Mouse (Mus musculus) kidney, postnatal 36 days (tissue): ENCODE data around the gene Gm21887.
"Not testable (repeated sequence)": the region's sequence is repeated elsewhere in the genome, so short reads cannot be mapped to it uniquely, and the experiment has no call there.

Source experiments
- DNase-seq, 2 experiments: peaks; one replicate each; pipeline ENCODE4 v3.0.0; 2021 to 2022; ENCODE audit warnings: mixed read lengths in 2 of 2

Gene Gm21887

GRCm38 (mm10) chrX:169984331-169984730 is 25.1 kb upstream of the Gm21887 start:
- not testable (repeated sequence) for DNase-seq

DNA sequence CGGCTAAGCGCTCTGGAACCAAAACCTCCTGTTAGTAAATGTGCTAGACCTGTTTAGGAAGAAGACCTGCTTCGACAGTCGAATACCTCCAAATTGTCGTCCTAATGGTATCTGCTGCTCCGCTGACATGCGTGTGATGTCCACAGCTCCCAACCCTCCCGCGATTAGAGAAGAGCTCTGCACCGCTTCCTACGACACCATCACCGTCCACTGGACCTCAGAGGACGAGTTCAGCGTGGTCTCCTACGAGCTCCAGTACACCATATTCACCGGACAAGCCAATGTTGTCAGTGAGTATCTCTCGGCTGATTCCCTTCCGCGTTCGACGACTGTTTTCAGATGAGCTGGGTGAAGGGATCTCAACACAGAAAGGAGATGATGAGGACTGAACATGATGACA is 24.6 kb upstream of the Gm21887 start:
- not testable (repeated sequence) for DNase-seq

DNA sequence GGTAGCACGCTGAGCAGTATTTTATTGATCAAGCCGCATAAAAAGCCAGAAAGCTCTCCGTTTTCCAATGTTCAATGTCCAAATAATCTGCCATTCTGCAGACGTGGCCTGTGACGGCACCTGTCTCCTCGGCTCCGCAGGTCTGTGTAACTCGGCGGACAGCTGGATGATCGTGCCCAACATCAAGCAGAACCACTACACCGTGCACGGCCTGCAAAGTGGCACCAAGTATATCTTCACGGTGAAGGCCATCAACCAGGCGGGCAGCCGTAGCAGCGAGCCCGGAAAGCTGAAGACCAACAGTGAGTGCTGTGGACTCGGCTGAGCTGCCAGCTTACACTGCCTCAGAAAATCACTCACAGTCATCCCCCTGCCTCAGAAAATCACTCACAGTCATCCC is 23.7 kb upstream of the Gm21887 start:
- DNase-seq: not testable (repeated sequence)

GRCm38 (mm10) chrX:169986519-169987367 is 22.7 kb upstream of the Gm21887 start:
- DNase-seq: peak; percentile 80 to 86

- DNase-seq: not testable (repeated sequence)
These were observed 22.1 kb upstream of the Gm21887 start for GRCm38 (mm10) chrX:169987368-169987837.

DNA sequence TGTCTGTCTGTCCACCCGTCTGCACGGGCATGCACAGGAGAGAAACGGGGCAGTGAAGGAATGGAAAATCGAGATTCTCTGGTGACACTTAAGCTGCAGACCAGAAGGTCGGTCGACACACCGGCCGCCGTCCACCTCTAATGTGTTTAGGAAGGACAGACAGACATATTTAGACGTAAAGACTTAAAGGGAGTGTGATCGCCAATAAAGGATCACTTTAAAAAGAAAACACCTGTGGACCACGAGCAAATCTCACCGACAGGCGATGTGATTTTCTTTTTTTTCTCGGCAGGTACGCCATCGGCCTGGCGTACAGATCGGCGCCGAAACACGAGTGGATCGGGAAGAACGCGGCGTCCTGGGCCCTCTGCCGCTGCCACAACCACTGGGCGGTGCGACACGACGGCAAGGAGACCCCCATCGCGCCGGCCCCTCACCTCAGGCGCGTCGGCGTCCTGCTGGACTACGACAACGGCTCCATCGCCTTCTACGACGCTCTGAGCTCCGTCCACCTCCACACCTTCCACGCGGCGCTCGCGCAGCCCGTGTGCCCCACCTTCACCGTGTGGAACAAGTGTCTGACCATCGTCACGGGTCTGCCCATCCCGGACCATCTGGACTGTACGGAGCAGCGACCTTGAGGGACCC is 20.8 kb upstream of the Gm21887 start:
- DNase-seq: peak in 1 of 2 experiments; percentile 9

DNA sequence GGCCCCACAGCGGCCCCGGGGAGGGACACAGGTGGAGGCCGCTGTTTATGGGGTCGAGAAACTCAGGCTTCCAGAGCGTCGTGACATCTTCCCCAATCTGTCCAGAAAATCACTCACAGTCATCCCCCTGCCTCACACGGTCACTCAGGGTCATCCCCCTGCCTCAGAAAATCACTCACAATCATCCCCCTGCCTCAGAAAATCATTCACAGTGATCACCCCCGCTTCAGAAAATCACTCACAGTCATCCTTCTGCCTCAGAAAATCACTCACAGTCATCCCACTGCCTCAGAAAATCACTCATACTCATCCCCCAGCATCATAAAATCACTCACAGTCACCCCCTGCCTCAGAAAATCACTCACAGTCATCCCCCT is 20.3 kb upstream of the Gm21887 start:
- not testable (repeated sequence) for DNase-seq

- peak; percentile 51 to 83 for DNase-seq
These were observed 19.5 kb upstream of the Gm21887 start for GRCm38 (mm10) chrX:169989691-169990631.

DNA sequence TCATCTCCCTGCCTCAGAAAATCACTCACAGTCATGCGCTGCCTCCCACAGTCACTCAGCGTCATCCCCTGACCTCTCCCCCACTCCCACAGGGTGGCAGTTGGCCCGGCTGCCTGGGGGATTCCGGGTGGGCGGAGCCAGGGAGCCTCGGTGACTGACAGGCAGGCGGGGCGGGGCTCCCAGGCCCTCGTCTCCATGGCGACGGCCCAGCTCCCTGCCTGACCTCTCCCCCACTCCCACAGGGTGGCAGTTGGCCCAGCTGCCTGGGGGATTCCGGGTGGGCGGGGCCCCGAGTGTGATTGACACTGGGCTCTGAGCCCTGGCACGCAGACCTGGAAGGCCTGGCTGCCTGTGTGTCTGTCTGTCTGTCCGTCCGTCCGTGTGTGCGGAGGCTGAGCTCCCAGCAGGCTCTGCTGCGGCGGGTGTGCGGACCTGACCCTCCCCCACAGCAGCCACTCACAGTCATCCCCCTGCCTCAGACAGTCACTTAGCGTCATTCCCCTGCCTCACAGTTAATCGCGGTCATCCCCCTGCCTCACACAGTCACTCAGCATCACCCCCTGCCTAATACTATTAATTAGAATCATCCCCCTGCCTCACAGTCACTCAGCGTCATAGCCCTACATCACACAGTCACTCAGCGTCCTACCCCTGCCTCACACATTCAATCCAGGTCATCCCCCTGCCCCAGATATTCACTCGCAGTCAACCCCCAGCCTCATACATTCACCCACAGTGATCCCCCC is 18.2 kb upstream of the Gm21887 start:
- DNase-seq: peak; percentile 98 to 99

GRCm38 (mm10) chrX:169992086-169992930 is 17.2 kb upstream of the Gm21887 start:
- not testable (repeated sequence) for DNase-seq

DNA sequence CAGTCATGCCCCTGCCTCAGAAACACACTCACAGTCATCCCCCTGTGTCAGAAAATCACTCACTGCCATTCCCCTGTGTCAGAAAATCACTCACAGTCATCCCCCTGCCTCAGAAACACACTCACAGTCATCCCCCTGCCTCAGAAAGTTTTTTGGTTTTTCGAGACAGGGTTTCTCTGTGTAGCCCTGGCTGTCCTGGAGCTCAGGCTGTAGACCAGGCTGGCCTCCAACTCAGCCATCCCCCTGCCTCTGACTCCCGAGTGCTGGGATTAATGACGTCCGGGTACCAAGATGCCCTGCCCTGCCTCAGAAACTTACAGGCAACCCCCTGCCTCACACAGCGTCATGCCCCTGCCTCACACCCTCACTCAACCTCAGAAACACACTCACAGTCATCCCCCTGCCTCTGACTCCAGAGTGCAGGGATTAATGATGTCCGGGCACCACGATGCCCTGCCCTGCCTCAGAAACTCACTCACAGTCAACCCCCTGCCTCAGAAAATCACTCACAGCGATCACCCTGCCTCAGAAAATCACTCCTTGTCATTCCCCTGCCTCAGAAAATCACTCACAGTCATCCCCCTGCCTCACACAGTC is 16.4 kb upstream of the Gm21887 start:
- DNase-seq: not testable (repeated sequence)

DNA sequence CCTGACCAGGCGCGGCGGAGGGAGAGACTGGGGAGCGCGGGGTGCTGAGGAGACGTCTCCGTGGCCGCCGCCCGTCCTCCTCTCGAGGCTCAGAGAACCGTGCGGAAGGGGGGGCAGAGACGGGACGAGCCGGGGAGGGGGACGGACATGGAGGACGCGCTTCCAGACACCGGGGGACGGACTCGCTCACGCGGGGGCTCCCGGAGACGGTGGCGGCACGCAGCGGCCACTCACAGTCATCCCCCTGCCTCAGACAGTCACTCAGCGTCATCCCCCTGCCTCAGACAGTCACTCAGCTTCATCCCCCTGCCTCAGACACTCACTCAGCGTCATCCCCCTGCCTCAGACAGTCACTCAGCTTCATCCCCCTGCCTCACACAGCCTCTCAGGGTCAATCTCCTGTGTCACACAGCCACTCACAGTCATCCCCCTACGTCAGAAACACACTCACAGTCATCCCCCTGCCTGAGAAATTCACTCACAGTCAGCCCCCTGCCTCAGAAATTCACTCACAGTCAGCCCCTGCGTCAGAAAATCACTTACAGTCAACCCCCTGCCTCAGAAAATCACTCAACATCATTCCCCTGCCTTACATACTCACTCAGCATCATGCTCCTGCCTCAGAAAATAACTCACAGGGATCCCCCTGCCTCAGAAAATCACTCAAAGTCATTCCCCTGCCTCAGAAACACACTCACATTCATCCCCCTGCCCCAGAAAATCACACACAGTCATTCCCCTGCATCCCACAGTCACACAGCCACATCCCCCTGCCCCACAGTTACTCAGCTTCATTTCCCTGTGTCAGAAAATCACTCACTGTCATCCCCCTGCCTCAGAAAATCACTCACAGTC is 15.2 kb upstream of the Gm21887 start:
- peak in 1 of 2 experiments; percentile 67 for DNase-seq

DNA sequence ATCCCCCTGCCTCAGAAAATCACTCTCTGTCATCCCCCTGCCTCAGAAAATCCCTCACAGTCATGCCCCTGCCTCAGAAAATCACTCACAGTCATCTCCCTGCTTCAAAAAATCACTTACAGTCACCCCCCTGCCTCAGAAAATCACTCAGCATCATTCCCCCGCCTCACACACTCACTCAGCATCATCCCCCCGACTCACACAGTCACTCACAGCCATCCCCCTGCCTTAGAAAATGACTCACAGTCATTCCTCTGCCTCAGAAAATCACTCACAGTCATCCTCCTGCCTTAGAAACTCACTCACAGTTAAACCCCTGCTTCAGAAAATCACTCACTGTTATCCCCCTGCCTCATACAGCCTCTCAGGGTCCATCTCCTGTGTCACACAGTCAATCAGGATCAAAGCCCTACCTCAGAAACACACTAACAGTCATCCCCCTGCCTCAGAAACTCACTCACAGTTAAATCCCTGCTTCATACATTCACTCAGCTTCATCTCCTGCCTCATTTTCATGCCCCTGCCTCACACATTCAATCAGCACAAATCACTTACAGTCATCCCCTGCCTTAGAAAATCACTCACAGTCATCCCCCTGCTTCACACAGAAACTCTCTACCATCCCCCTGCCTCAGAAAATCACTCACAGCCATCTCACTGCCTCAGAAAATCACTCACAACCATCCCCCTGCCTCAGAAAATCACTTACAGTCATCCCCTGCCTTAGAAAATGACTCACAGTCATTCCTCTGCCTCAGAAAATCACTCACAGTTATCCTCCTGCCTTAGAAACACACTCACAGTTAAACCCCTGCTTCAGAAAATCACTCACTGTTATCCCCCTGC is 14.4 kb upstream of the Gm21887 start:
- DNase-seq: not testable (repeated sequence)

DNA sequence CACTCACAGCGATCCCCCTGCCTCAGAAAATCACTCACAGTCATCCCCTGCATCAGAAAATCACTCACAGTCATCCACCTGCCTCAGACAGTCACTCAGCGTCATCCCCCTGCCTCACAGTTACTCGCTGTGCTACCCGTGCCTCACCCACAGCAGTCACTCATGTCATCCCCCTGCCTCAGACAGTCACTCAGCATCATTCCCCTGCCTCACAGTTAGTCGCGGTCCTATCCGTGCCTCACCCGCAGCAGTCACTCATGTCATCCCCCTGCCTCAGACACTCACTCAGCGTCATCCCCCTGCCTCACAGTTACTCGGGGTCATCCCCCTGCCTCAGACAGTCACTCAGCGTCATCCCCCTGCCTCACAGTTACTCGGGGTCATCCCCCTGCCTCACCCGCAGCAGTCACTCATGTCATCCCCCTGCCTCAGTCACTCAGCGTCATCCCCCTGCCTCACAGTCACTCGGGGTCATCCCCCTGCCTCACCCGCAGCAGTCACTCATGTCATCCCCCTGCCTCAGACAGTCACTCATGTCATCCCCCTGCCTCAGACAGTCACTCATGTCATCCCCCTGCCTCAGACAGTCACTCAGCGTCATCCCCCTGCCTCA is 13.4 kb upstream of the Gm21887 start:
- DNase-seq: not testable (repeated sequence)

DNA sequence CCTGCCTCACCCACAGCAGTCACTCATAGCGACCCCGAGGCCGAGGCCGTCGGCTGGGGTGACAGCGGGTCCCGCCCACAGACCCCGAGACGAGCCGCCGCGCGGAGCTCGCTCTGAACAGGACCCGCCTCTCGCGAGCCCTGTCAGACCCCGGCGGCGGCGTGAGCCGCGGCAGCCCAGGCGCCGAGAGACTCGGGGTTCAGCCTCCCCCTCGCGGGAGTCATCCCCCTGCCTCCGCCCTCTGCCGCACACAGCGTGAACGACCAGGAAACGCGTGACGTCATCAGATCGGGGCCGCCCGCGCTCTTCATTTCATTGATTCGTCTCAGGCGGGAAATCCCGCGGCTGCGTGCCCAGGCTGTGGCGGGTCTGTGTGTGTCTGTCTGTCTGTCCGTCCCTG is 12.5 kb upstream of the Gm21887 start:
- DNase-seq: peak; percentile 67 to 83

DNA sequence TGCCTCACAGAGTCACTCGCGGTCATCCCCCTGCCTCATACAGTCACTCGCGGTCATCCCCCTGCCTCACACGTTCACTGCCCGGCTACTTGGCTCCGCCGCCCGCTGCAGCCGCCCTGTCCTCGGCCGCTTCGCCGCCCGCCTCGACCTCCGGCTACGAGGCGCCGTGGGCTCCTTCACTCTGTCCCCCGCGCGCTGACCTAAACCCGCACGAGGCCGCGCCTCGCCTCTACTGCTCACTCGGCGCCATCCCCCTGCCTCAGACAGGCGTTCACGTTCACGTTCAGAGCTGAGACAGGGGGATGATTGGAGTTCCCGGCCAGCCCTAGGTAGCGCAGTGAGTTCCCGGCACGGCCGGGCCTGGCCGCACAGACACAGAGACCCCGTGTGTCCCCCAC is 12.0 kb upstream of the Gm21887 start:
- peak in 1 of 2 experiments; percentile 71 for DNase-seq

DNA sequence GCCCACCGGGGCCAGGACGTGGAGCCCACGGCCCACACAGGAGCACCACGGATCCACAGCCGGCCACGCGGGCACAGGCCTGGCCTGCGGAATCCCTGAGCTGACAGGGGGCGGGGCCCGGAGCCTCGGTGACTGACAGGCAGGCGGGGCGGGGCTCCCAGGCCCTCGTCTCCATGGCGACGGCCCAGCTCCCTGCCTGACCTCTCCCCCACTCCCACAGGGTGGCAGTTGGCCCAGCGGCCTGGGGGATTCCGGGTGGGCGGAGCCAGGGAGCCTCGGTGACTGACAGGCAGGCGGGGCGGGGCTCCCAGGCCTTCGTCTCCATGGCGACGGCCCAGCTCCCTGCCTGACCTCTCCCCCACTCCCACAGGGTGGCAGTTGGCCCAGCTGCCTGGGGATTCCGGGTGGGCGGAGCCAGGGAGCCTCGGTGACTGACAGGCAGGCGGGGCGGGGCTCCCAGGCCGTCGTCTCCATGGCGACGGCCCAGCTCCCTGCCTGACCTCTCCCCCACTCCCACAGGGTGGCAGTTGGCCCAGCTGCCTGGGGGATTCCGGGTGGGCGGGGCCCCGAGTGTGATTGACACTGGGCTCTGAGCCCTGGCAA is 11.5 kb upstream of the Gm21887 start:
- DNase-seq: peak; percentile 100
